Comparison of ENCODE assay signal across 20 mouse cellular contexts in the genomic region with DNA sequence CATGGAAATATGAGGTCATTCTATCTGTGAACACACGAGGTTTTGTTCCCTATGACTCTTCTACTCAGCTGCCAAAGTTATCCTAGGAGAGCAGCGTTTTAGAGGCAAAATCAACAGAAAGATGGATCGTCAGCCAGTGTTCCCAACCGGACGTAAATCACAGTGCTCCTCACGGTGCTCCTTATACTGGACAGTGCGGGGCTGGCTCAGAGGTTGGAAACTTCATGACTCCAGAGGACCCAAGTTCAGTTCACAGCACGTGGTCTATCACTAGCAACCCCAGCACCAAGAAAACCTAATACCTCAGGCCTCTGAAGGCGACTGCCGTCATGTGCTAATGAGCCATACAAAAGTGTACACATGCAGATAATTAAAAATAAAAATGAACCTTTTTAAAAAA.
DNase-seq lines count a peak whose midpoint lies in the region; ATAC-seq and TF ChIP-seq lines count a peak whose summit lies in the region.
"Had no signal": no experiment of that assay in that cellular context is flagged by ENCODE, and none has a peak within 500 bp of the region (broad histone marks: within the 10 kb centered on the region; RNA-seq: fewer than 3 reads in every experiment).

No protein-coding gene starts in this region.

- no peak for ATAC-seq in forebrain, embryonic 13.5 days
- ATAC-seq in forebrain, embryonic 16.5 days = no peak
- no peak for ATAC-seq in hindbrain, embryonic 11.5 days (ENCODE audit: low FRiP score)
- ATAC-seq in hindbrain, postnatal 0 days = no peak
- ATAC-seq in midbrain, embryonic 11.5 days (ENCODE audit: low FRiP score) = no peak
- ATAC-seq in midbrain, embryonic 15.5 days (replicated peaks) = no peak
- ATAC-seq: activated CD4-positive, CD25-positive, alpha-beta regulatory T cell, adult 4 months; intestine, embryonic 16.5 days; Patski had no signal

- no peak overlapping the region for H3K9ac ChIP-seq in forebrain, embryonic 13.5 days
- H3K9ac ChIP-seq in forebrain, embryonic 16.5 days (replicated peaks; ENCODE audit: low read depth, low read length) = no peak overlapping the region
- no peak overlapping the region for H3K9ac ChIP-seq in hindbrain, embryonic 11.5 days (ENCODE audit: low read depth, low read length)
- H3K9ac ChIP-seq in hindbrain, postnatal 0 days (replicated peaks; ENCODE audit: low read length) = no peak overlapping the region
- no peak overlapping the region; the same call in 1 of the 2 replicates for H3K9ac ChIP-seq in midbrain, embryonic 11.5 days (ENCODE audit: low read length)
- H3K9ac ChIP-seq in midbrain, embryonic 15.5 days = no peak overlapping the region
- H3K9ac ChIP-seq: heart, embryonic 13.5 days had no signal

- no peak for TF ChIP-seq CTCF in hindbrain, postnatal 0 days (IDR thresholded peaks at IDR 0.05; ENCODE audit: low read depth)

- H3K4me3 ChIP-seq in forebrain, embryonic 13.5 days = no peak overlapping the region
- H3K4me3 ChIP-seq in forebrain, embryonic 16.5 days (replicated peaks; ENCODE audit: low read length) = no peak overlapping the region
- H3K4me3 ChIP-seq in hindbrain, embryonic 11.5 days (ENCODE audit: low read depth, low read length) = no peak overlapping the region
- no peak overlapping the region for H3K4me3 ChIP-seq in hindbrain, postnatal 0 days (ENCODE audit: low read length)
- H3K4me3 ChIP-seq in midbrain, embryonic 11.5 days (ENCODE audit: low read depth, low read length) = no peak overlapping the region
- no peak overlapping the region for H3K4me3 ChIP-seq in midbrain, embryonic 15.5 days
- H3K4me3 ChIP-seq: heart, embryonic 13.5 days had no signal

- no peak overlapping the region for H3K4me2 ChIP-seq in forebrain, embryonic 13.5 days
- no peak overlapping the region for H3K4me2 ChIP-seq in forebrain, embryonic 16.5 days (ENCODE audit: low read length)
- no peak overlapping the region for H3K4me2 ChIP-seq in hindbrain, embryonic 11.5 days (replicated peaks; ENCODE audit: low read depth, low read length)
- no peak overlapping the region for H3K4me2 ChIP-seq in hindbrain, postnatal 0 days (ENCODE audit: low read depth, low read length)
- no peak overlapping the region for H3K4me2 ChIP-seq in midbrain, embryonic 11.5 days
- no peak overlapping the region for H3K4me2 ChIP-seq in midbrain, embryonic 15.5 days
- H3K4me2 ChIP-seq: heart, embryonic 13.5 days had no signal

- no peaks in the 10 kb centered on the region for H3K36me3 ChIP-seq in forebrain, embryonic 13.5 days (ENCODE audit: poor library complexity, severe bottlenecking)
- H3K36me3 ChIP-seq in forebrain, embryonic 16.5 days (ENCODE audit: control insufficient read depth, insufficient read depth) = no peaks in the 10 kb centered on the region
- no peaks in the 10 kb centered on the region for H3K36me3 ChIP-seq in hindbrain, embryonic 11.5 days (ENCODE audit: control insufficient read depth, insufficient read depth, low read length)
- no peaks in the 10 kb centered on the region for H3K36me3 ChIP-seq in hindbrain, postnatal 0 days (ENCODE audit: insufficient read depth, low read length)
- H3K36me3 ChIP-seq in midbrain, embryonic 11.5 days (ENCODE audit: control insufficient read depth, insufficient read depth, low read length) = no peaks in the 10 kb centered on the region
- H3K36me3 ChIP-seq in midbrain, embryonic 15.5 days (replicated peaks) = no peaks in the 10 kb centered on the region
- H3K36me3 ChIP-seq: heart, embryonic 13.5 days had no signal

- peaks cover 43% of the 10 kb centered on the region for H3K4me1 ChIP-seq in forebrain, embryonic 13.5 days
- H3K4me1 ChIP-seq in forebrain, embryonic 16.5 days (replicated peaks; ENCODE audit: control insufficient read depth, insufficient read depth, low read length) = peaks cover 15% of the 10 kb centered on the region
- no peaks in the 10 kb centered on the region for H3K4me1 ChIP-seq in hindbrain, embryonic 11.5 days (replicated peaks; ENCODE audit: control insufficient read depth, insufficient read depth, low read length)
- H3K4me1 ChIP-seq in hindbrain, postnatal 0 days (ENCODE audit: insufficient read depth, low read length) = 0 out of 2 replicates have a peak, but pooled peaks cover 4% of the 10 kb centered on the region
- peaks cover 7% of the 10 kb centered on the region for H3K4me1 ChIP-seq in midbrain, embryonic 11.5 days (ENCODE audit: control insufficient read depth, insufficient read depth, low read length)
- H3K4me1 ChIP-seq in midbrain, embryonic 15.5 days = peaks cover 7% of the 10 kb centered on the region; the same call in 1 of the 2 replicates

- H3K27me3 ChIP-seq in forebrain, embryonic 13.5 days = no peaks in the 10 kb centered on the region
- no peaks in the 10 kb centered on the region for H3K27me3 ChIP-seq in forebrain, embryonic 16.5 days (replicated peaks; ENCODE audit: control insufficient read depth, insufficient read depth, low read length)
- no peaks in the 10 kb centered on the region for H3K27me3 ChIP-seq in hindbrain, embryonic 11.5 days (ENCODE audit: control insufficient read depth, insufficient read depth, low read length)
- no peaks in the 10 kb centered on the region for H3K27me3 ChIP-seq in hindbrain, postnatal 0 days (ENCODE audit: insufficient read depth, low read length)
- no peaks in the 10 kb centered on the region for H3K27me3 ChIP-seq in midbrain, embryonic 11.5 days (ENCODE audit: control insufficient read depth, insufficient read depth, low read length)
- H3K27me3 ChIP-seq in midbrain, embryonic 15.5 days (replicated peaks) = no peaks in the 10 kb centered on the region
- H3K27me3 ChIP-seq: CH12.LX; heart, embryonic 13.5 days; Patski had no signal

- H3K27ac ChIP-seq in forebrain, embryonic 13.5 days = peak overlapping the region; percentile 59
- H3K27ac ChIP-seq in forebrain, embryonic 16.5 days (ENCODE audit: low read length) = no peak overlapping the region
- H3K27ac ChIP-seq in hindbrain, embryonic 11.5 days (ENCODE audit: low read depth, low read length) = peak overlapping the region; percentile 85
- no peak overlapping the region for H3K27ac ChIP-seq in hindbrain, postnatal 0 days
- peak overlapping the region; percentile 86 for H3K27ac ChIP-seq in midbrain, embryonic 11.5 days (ENCODE audit: low read depth, low read length)
- no peak overlapping the region for H3K27ac ChIP-seq in midbrain, embryonic 15.5 days
- H3K27ac ChIP-seq: heart, embryonic 13.5 days had no signal

- 83% methylated on average over 10 of the region's 10 CpGs for WGBS in forebrain, embryonic 13.5 days
- WGBS in forebrain, embryonic 16.5 days = 85% methylated on average over 10 of the region's 10 CpGs
- WGBS in hindbrain, embryonic 11.5 days = 90% methylated on average over 10 of the region's 10 CpGs
- 79% methylated on average over 10 of the region's 10 CpGs for WGBS in hindbrain, postnatal 0 days
- 90% methylated on average over 10 of the region's 10 CpGs for WGBS in midbrain, embryonic 11.5 days
- 89% methylated on average over 10 of the region's 10 CpGs for WGBS in midbrain, embryonic 15.5 days

- H3K9me3 ChIP-seq in forebrain, embryonic 13.5 days (replicated peaks) = no peaks in the 10 kb centered on the region
- H3K9me3 ChIP-seq in forebrain, embryonic 16.5 days (ENCODE audit: control insufficient read depth, low read length) = no peaks in the 10 kb centered on the region
- H3K9me3 ChIP-seq in hindbrain, embryonic 11.5 days (ENCODE audit: control insufficient read depth, low read length) = no peaks in the 10 kb centered on the region
- no peaks in the 10 kb centered on the region for H3K9me3 ChIP-seq in hindbrain, postnatal 0 days (ENCODE audit: low read length)
- no peaks in the 10 kb centered on the region for H3K9me3 ChIP-seq in midbrain, embryonic 11.5 days (ENCODE audit: control insufficient read depth, low read length)
- no peaks in the 10 kb centered on the region for H3K9me3 ChIP-seq in midbrain, embryonic 15.5 days
- H3K9me3 ChIP-seq: heart, embryonic 13.5 days had no signal

- DNase-seq in hindbrain, embryonic 11.5 days (ENCODE audit: low spot score) = peak; percentile 8
- DNase-seq in hindbrain, postnatal 0 days (ENCODE audit: low spot score) = no peak
- DNase-seq in midbrain, embryonic 11.5 days (ENCODE audit: low spot score, missing footprints) = peak; percentile 77
- DNase-seq in adrenal gland, adult (ENCODE audit: inconsistent age in 2 of 2, low spot score in 1 of 2) = no peak
- DNase-seq: adrenal gland, adult 2 months; adrenal gland, postnatal 25 days; cerebellum, adult 18-20 months; cerebellum, adult 9-11 months; cerebellum, postnatal 36 days; gastrocnemius, postnatal 14 days; heart, postnatal 36 days; kidney, adult 2 months had no signal

Comparison
In these comparisons a context has a peak if more than half of its experiments do, and no peak if none do; other contexts are left out.
1. H3K27ac ChIP-seq: peak in forebrain, embryonic 13.5 days (single experiment), hindbrain, embryonic 11.5 days (single experiment) and midbrain, embryonic 11.5 days (single experiment); none in forebrain, embryonic 16.5 days (single experiment), hindbrain, postnatal 0 days (single experiment) and midbrain, embryonic 15.5 days (single experiment).
2. DNase-seq: peak in hindbrain, embryonic 11.5 days (single experiment) and midbrain, embryonic 11.5 days (single experiment); none in hindbrain, postnatal 0 days (single experiment) and adrenal gland, adult (0 of 2).